Mouse (Mus musculus) CD4-positive, CD25-positive, alpha-beta regulatory T cell, adult 4 months (primary cell): ENCODE data around the gene Ccnd3. TPM values are rescaled to one million over a fixed set of nuclear protein-coding genes. Genes with fewer than 3 reads are reported as not detected.

Experiments
- ATAC-seq: one replicate; pipeline ENCODE4 v1.8.0; 2017
- polyA plus RNA-seq, 2 experiments: library from polyadenylated mRNA; unstranded; fragments of 100-300 nt; shearing (Covaris generic); gene quantifications; one replicate each; pipeline ENCODE4 v1.2.1; 2017

The Ccnd3 gene
- 100 to 1,000 TPM; 149 to 151 TPM for polyA plus RNA-seq

DNA sequence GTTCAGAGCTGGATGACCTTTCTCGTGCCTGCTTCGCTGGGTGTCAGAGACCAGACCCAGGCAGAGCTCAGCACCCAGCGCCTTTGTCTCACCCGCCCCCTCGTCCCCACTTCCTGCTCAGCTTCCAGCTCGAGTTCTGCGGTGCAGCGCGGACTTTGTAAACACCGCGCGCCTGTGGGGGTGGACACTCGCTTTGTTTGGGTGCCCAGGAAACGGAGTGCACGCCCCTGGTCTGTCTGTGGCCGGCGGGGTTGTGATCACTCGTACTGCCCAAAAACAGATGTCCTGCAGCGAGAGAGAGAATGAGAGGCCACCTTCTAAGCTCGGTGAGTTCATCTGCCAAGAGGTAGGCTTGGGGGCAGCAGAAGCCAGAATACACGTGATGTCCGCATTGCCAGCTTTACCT lies at the start of gene Ccnd3:
TSS of gene Ccnd3 (plus strand) at position 111 of the 406 bp plus-strand sequence.
- peak; percentile 30 for ATAC-seq

DNA sequence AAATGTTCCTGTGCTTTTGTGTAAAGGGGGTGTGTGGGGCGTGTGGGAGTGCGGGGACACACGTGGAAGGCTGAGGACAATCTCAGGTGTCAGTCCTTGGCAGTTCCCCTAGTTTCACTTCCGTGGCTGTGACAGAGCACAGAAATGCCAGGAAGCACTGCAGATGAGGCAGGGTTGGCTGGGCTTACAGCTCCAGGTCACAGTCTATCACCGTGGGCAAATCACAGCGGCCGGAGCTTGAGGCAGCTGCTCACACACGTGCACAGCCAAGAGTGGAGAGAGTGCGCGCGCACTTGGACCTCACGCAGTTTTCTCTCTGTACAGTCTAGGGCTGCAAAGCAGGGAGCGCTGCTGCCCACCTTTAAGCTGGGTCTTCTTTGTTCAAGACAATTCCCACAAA lies 46.5 kb upstream of the Ccnd3 start:
- ATAC-seq = no peak

DNA sequence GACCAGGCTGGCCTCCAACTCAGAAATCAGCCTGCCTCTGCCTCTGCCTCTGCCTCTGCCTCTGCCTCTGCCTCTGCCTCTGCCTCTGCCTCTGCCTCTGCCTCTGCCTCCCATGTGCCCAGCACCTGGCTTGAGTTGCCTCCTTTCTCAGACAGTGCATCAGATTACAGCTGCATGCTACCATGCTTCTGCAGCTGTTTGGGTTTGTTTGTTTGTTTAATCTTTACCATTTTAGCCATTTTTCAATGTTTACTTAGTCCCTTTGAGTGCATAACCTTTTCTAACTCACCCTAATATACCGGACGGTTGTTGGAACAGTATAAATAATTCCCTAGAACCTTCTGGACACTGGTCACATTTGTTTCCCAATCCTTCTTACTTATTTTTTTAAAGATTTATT lies 45.9 kb upstream of the Ccnd3 start:
- ATAC-seq = no peak

DNA sequence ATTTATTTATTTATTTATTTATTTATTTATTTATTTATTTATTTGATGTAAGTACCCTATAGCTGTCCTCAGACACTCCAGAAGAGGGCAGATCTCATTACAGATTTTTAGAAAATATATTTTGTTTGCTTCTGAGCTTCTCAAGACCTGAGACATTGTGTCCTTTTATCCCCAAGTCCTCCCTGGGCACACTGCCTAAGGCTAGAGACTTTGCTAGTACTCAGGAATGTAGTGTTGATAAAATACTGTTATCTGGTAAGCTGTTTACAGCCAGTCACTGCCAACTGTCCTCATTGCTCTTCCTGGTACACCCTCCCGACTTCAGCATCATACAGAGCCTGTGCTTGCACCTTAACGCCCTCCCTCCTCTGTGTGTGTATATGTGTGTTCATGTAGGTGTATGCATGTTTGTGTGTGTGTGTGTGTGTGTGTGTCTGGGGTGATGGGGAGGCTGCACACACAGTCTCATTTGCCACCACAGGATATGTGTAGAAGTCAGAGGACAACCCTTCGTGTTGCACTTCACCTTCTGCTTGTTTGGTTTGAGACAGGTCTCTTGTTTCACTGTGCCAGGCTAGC lies 45.4 kb upstream of the Ccnd3 start:
- ATAC-seq = no peak

DNA sequence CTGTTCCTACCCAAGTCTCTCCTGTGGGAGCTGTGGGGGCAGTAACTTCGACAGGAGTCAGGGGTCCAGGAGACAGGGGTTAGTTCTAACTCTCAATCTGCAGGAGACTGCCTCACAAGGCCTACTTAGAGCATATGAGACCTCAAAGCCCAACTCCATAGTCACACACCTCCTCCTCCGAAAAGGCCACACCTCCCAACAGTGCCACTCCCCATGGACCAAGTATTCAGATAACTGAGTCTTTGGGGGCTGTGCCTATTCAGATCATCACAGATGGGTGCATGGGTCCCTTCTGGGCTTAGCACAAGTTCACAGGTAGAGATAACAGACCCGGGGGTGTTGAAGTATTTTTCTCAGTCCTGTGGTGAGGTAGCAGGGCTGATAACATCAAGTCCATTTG lies 43.2 kb upstream of the Ccnd3 start:
- no peak for ATAC-seq

DNA sequence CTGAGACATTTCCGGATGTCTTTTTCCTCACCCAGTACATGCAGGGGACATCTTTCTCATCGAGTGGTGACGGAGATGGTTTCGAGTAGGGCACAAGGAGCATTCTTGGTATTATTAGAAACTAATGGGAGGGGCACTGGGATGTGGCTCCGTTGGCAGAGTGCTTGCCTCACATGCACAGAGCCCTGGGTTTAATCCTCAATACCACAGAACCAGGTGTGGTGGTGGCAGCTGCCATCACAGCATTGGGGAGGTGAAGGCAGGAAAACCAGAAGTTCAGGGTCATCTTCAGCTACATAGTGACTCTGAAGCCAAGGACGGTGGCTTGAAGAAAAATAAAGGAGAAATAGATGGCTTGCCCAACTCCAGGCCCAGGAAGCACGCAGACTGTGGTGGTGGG lies 42.6 kb upstream of the Ccnd3 start:
- no peak for ATAC-seq

DNA sequence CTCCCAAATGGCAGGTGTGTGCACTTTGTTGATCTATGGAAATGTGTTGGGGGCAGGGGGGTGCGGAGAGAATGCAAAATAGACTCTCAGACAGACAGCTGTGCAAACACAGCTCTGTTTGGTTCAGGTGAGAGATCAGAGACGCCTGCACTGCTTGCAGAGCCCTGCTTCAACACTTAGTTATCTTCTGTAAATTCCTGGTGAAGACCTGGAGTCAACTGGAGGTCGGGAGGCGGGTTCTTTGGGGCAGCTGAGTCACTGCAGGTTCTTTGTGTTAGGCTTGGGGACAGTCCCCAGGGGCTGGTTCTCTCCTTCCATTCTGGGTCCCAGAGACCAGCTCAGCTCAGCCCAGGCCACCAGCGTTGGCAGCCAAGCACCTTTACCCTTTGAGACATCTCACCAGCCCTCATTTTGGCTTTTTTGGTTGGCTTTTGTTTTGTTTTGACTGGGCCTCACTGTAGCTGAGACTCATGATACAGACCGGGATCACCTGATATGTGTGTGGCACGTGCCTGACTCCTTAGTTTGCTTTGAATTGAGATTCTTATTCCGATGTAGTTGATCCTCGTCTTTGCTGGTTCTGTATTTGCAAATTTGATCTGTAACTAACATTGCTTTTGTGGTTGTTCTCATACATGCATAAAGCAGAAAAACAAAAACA lies 42.0 kb upstream of the Ccnd3 start:
- ATAC-seq = no peak

DNA sequence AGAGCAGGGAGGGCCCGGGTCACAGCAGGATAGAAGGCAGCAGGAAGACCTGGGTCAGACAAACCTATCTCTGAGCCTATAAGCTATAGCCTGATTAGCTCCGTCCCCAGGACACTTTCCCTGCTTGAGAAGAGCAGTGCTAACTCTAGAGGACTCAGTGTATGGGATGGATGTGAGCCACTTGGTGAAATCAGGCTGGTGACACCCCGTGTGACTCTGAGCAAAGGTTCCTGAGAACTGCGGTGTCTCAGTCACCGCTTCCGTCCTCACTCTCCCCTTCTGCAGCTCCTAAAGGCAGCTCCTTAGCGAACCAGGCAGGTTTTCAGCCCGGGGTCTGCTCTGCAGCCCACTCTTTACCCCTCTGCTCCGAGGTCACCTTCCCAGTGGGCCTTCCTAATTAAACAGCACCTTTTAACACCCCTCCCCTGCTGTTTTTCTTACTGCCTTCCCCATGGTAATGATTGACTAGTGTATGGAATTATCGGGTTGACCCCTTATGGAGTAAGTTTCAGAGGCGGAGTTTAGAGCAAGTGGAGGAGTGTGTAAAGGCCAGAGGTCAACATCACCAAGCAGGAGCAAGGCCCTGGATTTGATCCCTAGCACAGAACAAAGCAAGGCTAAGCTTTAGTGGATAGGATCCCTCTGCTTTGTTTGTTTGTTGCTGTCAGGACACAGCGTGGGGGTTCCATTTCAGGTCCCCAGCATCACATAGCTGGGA lies 40.4 kb upstream of the Ccnd3 start:
- ATAC-seq = no peak

DNA sequence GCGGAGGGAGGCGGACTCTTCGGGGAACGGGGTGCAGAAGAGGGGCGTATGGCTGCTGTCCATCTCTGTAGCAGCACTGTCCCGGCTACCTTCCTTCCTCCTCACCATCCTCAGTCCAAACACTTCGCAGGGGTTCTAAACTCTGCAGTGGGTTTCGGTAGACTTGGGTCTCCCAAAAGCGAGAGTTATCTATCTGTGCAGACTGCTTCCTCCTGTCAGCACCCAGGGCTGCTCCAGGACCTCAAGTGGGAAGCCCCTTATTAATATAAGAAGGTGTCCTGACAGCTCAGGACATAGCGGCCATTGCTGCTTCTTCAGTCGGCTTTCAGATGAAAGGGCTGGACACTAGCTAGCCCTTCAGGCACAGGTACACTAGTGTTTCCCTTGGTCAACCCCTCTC lies 39.8 kb upstream of the Ccnd3 start:
- ATAC-seq = no peak

DNA sequence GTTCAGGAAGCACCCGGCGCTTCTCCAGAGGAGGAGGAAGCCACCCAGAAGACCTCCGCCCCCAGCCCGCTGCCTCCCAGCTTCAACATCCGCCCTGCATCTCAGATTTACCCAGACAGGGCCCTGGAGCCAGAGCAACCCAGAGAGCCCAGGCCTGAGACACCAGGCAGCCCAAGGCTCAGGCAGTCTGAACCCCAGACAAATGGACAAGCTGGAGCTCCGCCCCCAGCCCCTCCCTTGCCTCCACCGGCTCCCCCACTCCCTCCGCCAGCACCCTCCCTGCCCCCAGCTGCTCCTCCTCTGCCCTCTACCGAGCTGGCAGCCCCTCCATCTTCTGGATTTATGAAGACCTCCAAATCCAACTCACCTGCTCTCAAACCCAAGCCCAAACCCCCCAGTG lies 38.6 kb upstream of the Ccnd3 start:
- ATAC-seq = no peak

DNA sequence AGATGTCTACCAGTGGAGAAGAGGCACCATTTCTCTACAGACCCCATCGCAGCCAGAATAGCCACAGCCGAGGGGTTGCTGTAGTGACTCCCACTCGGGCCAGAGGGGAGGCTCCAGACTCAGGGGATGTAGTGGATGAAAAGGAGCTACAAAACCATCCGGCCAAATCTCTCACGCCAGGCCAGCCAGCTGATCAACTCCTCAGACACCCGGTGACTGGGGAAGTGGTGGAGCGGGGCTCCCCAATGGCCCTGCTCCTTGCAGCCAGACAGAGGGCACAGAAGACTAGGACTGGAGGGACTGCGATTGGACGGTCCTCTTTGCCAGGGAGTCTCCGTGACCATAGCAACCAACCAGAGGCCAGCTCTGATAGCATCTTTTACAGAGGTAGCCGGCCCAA lies 37.2 kb upstream of the Ccnd3 start:
- ATAC-seq = no peak

DNA sequence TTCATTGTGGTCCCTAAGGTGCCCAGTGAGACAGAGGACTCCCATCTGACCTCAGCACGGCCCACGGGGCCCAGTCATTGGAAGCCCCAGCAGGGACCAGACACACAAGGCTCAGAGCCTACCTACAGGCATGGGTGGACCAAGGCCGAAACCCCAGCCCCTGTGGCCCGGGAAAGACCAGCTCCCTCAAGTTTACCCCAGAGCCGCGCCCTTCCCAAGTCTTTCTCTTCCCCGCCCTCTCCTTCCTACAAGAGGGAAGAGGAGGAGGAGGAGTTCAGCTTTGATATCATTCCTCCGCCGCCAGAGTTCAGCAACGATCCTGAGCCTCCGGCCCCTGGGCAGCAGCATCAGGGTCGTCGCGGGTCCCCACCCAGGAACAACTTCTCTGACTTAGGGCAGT lies 36.8 kb upstream of the Ccnd3 start:
- no peak for ATAC-seq

DNA sequence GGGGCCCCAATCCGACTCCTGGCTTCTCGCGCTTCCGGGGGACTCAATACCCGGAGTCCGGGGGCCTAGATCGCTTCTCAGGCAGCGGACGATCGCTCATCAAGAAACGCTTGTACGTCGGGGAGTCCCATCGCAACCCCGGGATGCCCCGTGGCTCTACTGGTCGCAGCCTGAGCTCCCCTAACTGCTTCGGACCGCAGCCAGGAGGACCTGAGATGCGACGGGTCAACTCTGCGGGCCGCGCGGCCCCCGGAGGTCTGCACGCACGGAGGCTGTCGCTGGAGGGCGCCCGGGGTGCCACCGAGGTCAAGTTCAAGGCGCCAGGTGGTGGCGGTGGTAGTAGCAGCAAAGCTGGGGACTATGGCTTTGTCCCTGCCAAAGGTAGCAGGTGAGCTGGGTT lies 36.4 kb upstream of the Ccnd3 start:
- ATAC-seq = no peak

DNA sequence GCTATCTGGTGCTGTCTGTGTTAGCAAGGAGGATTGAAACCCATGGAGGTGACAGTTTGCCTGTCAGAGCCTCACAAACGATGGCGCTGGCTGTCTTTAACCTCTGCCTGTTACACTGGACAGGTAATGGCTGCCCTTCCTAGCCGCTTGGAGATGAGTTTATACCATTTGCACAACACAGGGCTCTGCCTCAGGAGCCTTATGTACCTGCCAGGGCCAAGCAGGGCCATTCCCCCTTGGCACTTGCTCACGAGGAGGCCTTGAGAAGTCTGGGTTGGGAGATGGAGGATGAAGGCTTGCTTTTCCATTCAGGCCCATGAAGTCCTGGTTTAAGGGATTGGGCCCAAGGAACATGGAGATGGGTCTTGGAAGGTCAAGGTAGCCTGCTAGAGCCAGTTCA lies 35.2 kb upstream of the Ccnd3 start:
- no peak for ATAC-seq

DNA sequence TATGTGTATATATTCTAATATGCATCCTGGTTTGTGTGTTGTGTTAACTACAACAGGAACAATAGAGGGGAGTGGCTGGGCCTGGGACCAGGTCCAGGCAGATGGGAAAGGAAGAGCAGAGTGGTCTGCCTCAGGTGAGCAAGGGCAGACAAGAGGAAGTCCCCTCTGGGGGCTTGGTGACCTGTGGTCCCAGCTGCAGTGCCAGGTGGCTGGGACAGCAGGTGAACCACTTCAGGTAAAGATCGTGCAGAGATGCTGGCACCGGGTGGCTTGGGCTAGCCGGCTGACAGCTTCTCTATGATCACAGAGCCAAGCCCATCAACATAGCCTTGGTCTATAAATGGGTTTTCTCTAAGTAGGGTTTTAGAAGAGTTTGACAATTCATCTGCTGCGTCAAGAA lies 34.7 kb upstream of the Ccnd3 start:
- ATAC-seq = no peak

DNA sequence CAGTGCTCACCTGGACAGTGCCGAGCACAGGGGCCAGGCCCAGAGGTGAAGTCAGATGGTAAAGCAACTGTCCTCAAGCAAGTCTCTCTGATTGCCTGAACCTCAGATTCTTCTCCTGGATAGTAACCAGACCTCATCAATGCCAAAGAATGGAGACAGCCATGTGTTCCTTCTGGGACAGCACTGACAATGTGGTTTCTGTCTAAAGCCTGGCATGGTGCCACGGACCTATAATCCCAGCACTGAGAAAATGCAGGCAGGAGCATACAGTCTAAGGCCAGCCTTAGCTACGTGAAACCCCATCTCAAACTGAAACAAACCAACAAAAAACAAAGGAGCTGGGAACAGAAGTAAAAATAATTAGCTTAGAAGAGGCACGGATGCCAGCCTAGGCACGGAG lies 34.2 kb upstream of the Ccnd3 start:
- no peak for ATAC-seq

DNA sequence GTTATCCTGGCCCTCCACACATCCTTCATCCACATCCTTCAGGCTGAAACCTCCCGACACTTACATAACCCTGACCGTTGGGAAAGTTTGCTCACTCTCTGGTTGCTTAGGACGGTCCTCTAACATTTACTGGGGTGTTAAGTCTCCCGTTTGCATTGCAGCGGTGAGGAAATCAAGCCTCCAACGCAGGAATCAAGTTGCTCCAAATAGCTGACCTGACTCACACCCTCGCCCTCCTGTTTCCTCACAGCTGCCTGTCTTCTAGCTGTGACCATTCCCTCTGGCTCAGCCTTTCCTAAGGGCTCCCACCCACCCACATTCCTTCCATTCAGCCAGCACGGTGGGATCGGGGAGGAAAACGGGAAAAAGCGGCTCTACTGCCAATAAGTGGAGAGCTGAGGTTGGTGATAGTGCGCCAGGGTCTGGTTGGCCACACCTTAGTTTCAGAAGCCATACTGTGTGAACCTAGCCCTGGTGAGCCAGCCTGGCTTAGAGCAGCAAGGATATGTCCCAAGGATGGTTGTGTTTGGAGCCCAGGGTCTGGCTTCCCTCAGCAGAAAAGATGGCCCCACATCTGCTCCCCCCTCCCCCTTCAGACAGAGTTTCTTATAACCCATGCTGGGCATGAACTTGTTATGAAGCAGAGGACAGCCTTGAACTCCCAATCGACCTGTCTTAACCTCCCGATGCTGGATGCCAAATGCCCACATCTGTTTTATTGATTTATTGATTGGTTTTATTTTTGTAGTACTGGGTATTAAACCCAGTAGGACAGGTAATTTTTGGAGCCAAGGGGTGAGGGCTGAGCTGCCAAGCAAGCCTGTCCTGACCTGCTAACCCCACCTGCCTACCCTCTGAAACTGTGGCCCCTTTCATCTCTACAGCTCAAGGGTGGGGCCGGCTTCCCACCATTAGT lies 32.2 kb upstream of the Ccnd3 start:
- ATAC-seq = no peak

DNA sequence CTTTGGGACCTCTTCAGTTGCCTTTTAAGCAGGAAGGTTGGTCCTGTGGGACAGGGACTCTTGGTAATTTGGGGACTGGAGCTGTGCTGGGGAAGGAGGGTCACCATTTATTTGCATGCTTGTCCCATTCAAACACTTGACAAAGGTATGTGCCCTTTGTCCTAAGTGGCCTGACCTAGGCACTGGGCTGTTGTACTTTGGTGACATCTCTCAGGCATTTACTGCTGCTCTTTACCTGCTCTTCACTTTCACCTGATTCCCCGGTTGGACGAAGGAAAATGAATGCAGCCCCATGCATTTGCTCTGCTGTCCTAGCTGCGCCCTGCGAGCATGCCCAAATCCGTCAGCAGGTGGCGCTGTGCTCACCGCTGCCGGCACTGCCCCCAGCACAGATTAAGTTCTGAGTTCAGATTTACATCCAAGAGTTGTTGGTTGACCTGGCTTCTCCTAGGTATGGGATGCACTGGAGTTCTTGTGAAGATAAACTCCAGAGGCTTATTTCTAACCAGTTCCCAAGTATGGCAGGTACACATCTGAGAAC lies 31.3 kb upstream of the Ccnd3 start:
- ATAC-seq = peak; percentile 68

DNA sequence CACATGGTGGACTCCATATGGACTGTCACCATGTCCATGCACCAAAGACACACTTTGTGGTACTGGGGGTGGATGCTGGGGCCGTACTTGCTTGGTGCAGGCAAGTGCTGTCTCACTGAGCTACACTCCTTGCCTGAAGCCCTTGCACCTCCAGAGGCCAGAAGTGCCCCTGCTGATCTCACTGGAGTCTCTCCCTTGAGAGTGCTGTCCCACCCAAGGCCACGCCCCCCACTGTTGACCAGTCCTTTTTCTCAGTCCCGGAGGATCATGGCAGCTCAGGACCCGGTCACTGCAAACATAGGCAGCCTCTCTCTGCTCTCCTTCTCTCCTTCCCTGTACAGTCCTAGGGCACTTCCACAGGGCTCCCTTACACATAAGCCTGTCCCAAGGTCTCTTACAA lies 30.6 kb upstream of the Ccnd3 start:
- ATAC-seq = no peak

DNA sequence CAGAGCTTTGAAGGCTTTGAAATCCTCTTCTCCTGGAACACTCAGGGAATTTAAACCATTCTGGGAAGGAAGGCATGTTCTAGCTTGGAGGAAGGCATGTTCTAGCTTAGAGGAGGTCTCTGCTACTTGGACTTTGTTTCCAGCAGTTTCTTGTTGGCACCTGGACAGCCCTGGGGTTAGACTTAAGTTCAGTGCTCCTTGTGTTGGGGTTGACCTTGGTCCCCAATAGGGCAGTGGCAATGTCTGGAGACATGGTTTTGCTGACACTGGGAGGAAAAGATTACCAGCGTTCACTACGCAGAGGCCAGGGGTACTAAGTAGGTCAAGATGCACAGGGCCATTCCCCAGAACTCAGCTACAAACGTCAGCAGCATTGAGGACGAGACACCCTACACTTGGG lies 29.7 kb upstream of the Ccnd3 start:
- ATAC-seq = no peak

DNA sequence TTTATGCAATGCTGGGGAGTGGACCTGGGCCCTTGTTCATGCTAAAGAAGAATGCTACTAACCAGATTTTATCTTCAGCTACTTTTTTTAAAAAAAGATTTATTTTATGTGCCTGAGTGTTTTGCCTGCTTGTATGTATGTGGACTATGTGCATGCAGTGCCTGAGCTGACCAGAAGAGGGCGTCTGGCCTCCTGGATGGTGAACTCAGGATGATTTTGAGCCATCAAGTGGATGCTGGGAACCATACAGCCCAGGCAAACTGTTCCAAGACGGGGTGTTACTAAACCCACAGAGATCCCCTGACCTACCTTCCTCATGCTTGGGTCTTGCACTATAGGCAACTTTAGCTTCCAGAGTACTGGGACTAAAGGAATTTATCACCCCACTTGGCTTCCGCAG lies 29.1 kb upstream of the Ccnd3 start:
- ATAC-seq = no peak

DNA sequence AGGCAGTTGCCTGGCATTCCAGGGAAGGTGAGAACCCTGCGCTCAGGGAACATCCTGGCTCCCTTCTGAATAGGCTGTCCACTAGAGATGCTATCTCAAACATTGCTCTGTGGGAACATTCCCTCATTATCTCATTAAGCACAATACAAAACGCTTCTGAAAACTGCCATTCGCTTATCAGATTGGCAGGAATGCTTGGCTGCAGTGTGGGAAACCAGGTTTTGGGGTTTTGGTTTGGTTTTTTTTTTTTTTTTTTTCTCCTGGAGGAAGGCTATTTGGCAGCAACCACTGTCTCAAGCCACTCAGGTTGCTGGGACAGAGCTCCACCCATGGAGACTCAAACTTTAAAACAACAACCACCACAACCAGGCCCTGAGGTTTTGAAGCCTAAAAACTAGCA lies 25.0 kb upstream of the Ccnd3 start:
- no peak for ATAC-seq

DNA sequence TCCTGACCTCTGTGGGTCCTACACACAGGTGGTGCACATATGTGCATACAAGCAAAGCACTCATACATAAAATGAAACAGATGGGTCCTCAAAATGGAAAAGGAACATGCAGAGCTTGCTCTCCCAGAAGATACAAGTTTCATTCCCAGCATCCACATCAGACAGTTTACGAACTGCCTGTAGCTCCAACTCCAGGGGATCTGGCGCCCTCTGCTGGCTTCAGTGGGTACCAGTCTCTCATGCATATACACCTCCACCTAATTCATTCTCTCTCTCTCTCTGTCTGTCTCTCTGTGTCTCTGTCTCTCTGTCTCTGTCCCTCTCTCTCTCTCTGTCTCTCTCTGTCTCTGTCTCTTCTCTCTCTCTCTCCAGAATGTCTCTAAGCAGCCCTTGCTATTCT lies 22.4 kb upstream of the Ccnd3 start:
- ATAC-seq = no peak
